Mouse (Mus musculus) spleen, postnatal 10 days (tissue): ENCODE measurements at regions not wholly inside any gene's neighbourhood (a gene's known extent, or its start where the extent isn't known, plus 50 kb on each side); places are given as distances from the start of the nearest gene placed in this dataset.

Source experiments
- DNase-seq, 2 experiments: peaks; one replicate each; pipeline ENCODE4 v3.0.0; 2021 to 2022; ENCODE audit warnings: low spot score in 2 of 2

GRCm38 (mm10) chr10:99367757-99368156 is 104.7 kb downstream of the Dusp6 start:
- DNase-seq = no peak

GRCm38 (mm10) chr10:99375101-99375500 is 112.1 kb downstream of the Dusp6 start:
- no peak for DNase-seq

GRCm38 (mm10) chr10:99376430-99376829 is 113.4 kb downstream of the Dusp6 start:
- DNase-seq = no peak

- DNase-seq = no peak
These were observed 114.5 kb downstream of the Dusp6 start for GRCm38 (mm10) chr10:99377548-99377947.

- no peak for DNase-seq
These were observed 116.1 kb downstream of the Dusp6 start for GRCm38 (mm10) chr10:99379156-99379555.

- no peak for DNase-seq
These were observed 117.1 kb downstream of the Dusp6 start for GRCm38 (mm10) chr10:99380170-99380569.

- DNase-seq = no peak
These were observed 120.0 kb downstream of the Dusp6 start for GRCm38 (mm10) chr10:99383028-99383427.

- no peak for DNase-seq
These were observed 121.3 kb downstream of the Dusp6 start for GRCm38 (mm10) chr10:99384366-99384765.

GRCm38 (mm10) chr10:99384851-99385250 is 121.8 kb downstream of the Dusp6 start:
- no peak for DNase-seq

- peak in 1 of 2 experiments; percentile 18 for DNase-seq
These were observed 122.8 kb downstream of the Dusp6 start for GRCm38 (mm10) chr10:99385854-99386253.

GRCm38 (mm10) chr10:99388526-99388925 is 125.5 kb downstream of the Dusp6 start:
- no peak for DNase-seq

GRCm38 (mm10) chr10:99388986-99389385 is 126.0 kb downstream of the Dusp6 start:
- DNase-seq = no peak

GRCm38 (mm10) chr10:99390609-99391183 is 127.7 kb downstream of the Dusp6 start:
- DNase-seq = no peak

GRCm38 (mm10) chr10:99391725-99392124 is 128.7 kb downstream of the Dusp6 start:
- DNase-seq = no peak

GRCm38 (mm10) chr10:99392979-99393378 is 129.9 kb downstream of the Dusp6 start:
- no peak for DNase-seq

GRCm38 (mm10) chr10:99393523-99393922 is 130.5 kb downstream of the Dusp6 start:
- peak in 1 of 2 experiments; percentile 35 for DNase-seq

GRCm38 (mm10) chr10:99395411-99395810 is 132.4 kb downstream of the Dusp6 start:
- DNase-seq = no peak

GRCm38 (mm10) chr10:99396630-99397029 is 133.6 kb downstream of the Dusp6 start:
- no peak for DNase-seq

- DNase-seq = no peak
These were observed 137.0 kb downstream of the Dusp6 start for GRCm38 (mm10) chr10:99400076-99400475.

GRCm38 (mm10) chr10:99406764-99407163 is 143.7 kb downstream of the Dusp6 start:
- no peak for DNase-seq

- peak in 1 of 2 experiments; percentile 30 for DNase-seq
These were observed 145.8 kb downstream of the Dusp6 start for GRCm38 (mm10) chr10:99408786-99409185.

- no peak for DNase-seq
These were observed 146.7 kb downstream of the Dusp6 start for GRCm38 (mm10) chr10:99409744-99410143.

- no peak for DNase-seq
These were observed 147.7 kb downstream of the Dusp6 start for GRCm38 (mm10) chr10:99410754-99411153.

- DNase-seq = no peak
These were observed 150.4 kb downstream of the Dusp6 start for GRCm38 (mm10) chr10:99413455-99413854.
